Mouse (Mus musculus) right cerebral cortex, postnatal 10 days (tissue): Measurements from ENCODE around the gene Tlr5.
A peak's percentile ranks its signal among the peaks of the same experiment; 100 is the strongest.

Experiments used
- DNase-seq, 2 experiments: peaks; one replicate each; pipeline ENCODE4 v3.0.0; 2021; ENCODE audit warnings: low spot score in 2 of 2

The Tlr5 gene

GRCm38 (mm10) chr1:182990092-182990762, 35.6 kb downstream of the Tlr5 start:
- no peak for DNase-seq

DNA sequence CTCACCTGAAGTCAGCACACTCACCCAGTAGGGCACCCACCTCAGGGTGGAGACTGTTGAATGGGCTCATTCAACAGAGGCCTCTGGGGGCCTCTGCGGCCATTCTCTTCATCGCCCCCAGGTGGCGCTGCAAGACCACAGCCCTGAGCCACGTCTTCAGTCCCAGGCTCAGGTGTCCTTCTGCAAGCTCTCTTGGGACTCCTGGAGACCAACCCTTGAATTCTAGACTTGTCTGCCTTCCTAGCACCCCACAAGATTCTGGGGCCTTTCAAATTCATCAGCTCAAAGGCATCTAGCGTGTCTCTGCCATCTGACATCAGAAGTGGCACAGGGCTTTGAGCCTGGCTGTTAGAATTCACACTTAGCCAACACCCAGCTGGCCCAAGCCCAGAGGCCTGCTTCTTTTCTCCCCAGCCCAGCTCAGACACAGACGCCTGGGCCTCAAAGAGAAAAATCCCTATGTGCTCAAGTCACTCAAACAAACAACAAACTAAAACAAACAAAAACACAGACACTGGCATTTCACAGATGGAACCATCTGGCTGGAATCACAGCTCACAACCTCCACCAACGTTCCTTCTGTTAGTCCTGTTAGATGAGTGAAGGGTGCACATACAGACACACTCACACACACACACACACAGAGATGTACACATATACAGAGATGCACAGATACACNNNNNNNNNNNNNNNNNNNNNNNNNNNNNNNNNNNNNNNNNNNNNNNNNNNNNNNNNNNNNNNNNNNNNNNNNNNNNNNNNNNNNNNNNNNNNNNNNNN, 36.6 kb downstream of the Tlr5 start:
- DNase-seq = peak; percentile 62 to 71
